Mouse (Mus musculus): ENCODE results near the gene Deaf1. TPM values are rescaled to one million over a fixed set of nuclear protein-coding genes. Genes with fewer than 3 reads are reported as not detected.

Deaf1 gene
- polyA plus RNA-seq, 1 experiment from 2014 or later = 40.8 TPM

- WGBS = 11% methylated on average over 24 of the region's 24 CpGs
Measured at GRCm38 (mm10) chr7:141328373-141328990, 992 bp upstream of the Deaf1 start.

GRCm38 (mm10) chr7:141326546-141327446 is 694 bp downstream of the Deaf1 start:
- H3K27ac ChIP-seq (ENCODE audit: low read length) = peak overlapping the region; percentile 99
- no peaks in the 10 kb centered on the region for H3K9me3 ChIP-seq (ENCODE audit: low read length)
- peaks cover 9% of the 10 kb centered on the region for H3K36me3 ChIP-seq (ENCODE audit: insufficient read depth, low read length)
- H3K9ac ChIP-seq (replicated peaks; ENCODE audit: low read depth) = peak overlapping the region; percentile 83
- peak overlapping the region; percentile 52 for H3K4me3 ChIP-seq (ENCODE audit: low read depth, low read length)
- TF ChIP-seq CTCF (IDR thresholded peaks at IDR 0.05) = no peak
- TF ChIP-seq EP300 (IDR thresholded peaks at IDR 0.05) = no peak
- DNase-seq (ENCODE audit: low spot score) (no peak), ATAC-seq (peak; percentile 11)
- peak overlapping the region; percentile 89 for H3K4me2 ChIP-seq (replicated peaks; ENCODE audit: low read depth, low read length)
- peaks cover 17% of the 10 kb centered on the region; the same call in 1 of the 2 replicates for H3K4me1 ChIP-seq (ENCODE audit: insufficient read depth, low read depth, low read length)
- no peaks in the 10 kb centered on the region for H3K27me3 ChIP-seq (replicated peaks; ENCODE audit: insufficient read depth, low read length)
- WGBS = 4% methylated on average over 29 of the region's 35 CpGs

More at GRCm38 (mm10) chr7:141328373-141328990, 992 bp upstream of the Deaf1 start:
- TF ChIP-seq EP300 (IDR thresholded peaks at IDR 0.05) (no peak), CTCF (IDR thresholded peaks at IDR 0.05) (no peak)
- Histone ChIP-seq H3K27ac (ENCODE audit: low read length) (peak overlapping the region; percentile 99), H3K4me1 (ENCODE audit: insufficient read depth, low read depth, low read length) (peaks cover 17% of the 10 kb centered on the region; the same call in 1 of the 2 replicates), H3K27me3 (replicated peaks; ENCODE audit: insufficient read depth, low read length) (no peaks in the 10 kb centered on the region), H3K36me3 (ENCODE audit: insufficient read depth, low read length) (peaks cover 6% of the 10 kb centered on the region), H3K9me3 (ENCODE audit: low read length) (no peaks in the 10 kb centered on the region), H3K4me3 (ENCODE audit: low read depth, low read length) (peak overlapping the region; percentile 52), H3K4me2 (replicated peaks; ENCODE audit: low read depth, low read length) (peak overlapping the region; percentile 89), H3K9ac (replicated peaks; ENCODE audit: low read depth) (peak overlapping the region; percentile 83)
- DNase-seq (ENCODE audit: low spot score) (peak; percentile 47), ATAC-seq (peak; percentile 2; the same call in 1 of the 2 replicates)

GRCm38 (mm10) chr7:141324686-141325085 is 2.8 kb downstream of the Deaf1 start:
- Histone ChIP-seq H3K9me3 (ENCODE audit: low read length) (no peaks in the 10 kb centered on the region), H3K9ac (replicated peaks; ENCODE audit: low read depth) (no peak overlapping the region), H3K27ac (ENCODE audit: low read length) (no peak overlapping the region), H3K4me2 (replicated peaks; ENCODE audit: low read depth, low read length) (no peak overlapping the region), H3K4me1 (ENCODE audit: insufficient read depth, low read depth, low read length) (peaks cover 17% of the 10 kb centered on the region; the same call in 1 of the 2 replicates), H3K27me3 (replicated peaks; ENCODE audit: insufficient read depth, low read length) (no peaks in the 10 kb centered on the region), H3K36me3 (ENCODE audit: insufficient read depth, low read length) (peaks cover 11% of the 10 kb centered on the region), H3K4me3 (ENCODE audit: low read depth, low read length) (no peak overlapping the region)
- DNase-seq (ENCODE audit: low spot score) (no peak), ATAC-seq (no peak)
- TF ChIP-seq EP300 (IDR thresholded peaks at IDR 0.05) (no peak), CTCF (IDR thresholded peaks at IDR 0.05) (no peak)
- 94% methylated on average over 1 of the region's 1 CpGs for WGBS

- ATAC-seq (no peak), DNase-seq (ENCODE audit: low spot score) (no peak)
- TF ChIP-seq CTCF (IDR thresholded peaks at IDR 0.05) (no peak), EP300 (IDR thresholded peaks at IDR 0.05) (no peak)
- WGBS = 78% methylated on average over 2 of the region's 2 CpGs
- no peaks in the 10 kb centered on the region for H3K9me3 ChIP-seq (ENCODE audit: low read length)
- no peaks in the 10 kb centered on the region for H3K4me1 ChIP-seq (ENCODE audit: insufficient read depth, low read depth, low read length)
- no peak overlapping the region for H3K27ac ChIP-seq (ENCODE audit: low read length)
- peaks cover 37% of the 10 kb centered on the region for H3K36me3 ChIP-seq (ENCODE audit: insufficient read depth, low read length)
- H3K4me2 ChIP-seq (replicated peaks; ENCODE audit: low read depth, low read length) = no peak overlapping the region
- H3K9ac ChIP-seq (replicated peaks; ENCODE audit: low read depth) = no peak overlapping the region
- H3K4me3 ChIP-seq (ENCODE audit: low read depth, low read length) = no peak overlapping the region
- no peaks in the 10 kb centered on the region for H3K27me3 ChIP-seq (replicated peaks; ENCODE audit: insufficient read depth, low read length)
Measured at GRCm38 (mm10) chr7:141319446-141319845, 8.0 kb downstream of the Deaf1 start.

GRCm38 (mm10) chr7:141317619-141318132 is 9.8 kb downstream of the Deaf1 start:
- Histone ChIP-seq H3K4me3 (ENCODE audit: low read depth, low read length) (no peak overlapping the region), H3K27me3 (replicated peaks; ENCODE audit: insufficient read depth, low read length) (no peaks in the 10 kb centered on the region), H3K9ac (replicated peaks; ENCODE audit: low read depth) (no peak overlapping the region), H3K27ac (ENCODE audit: low read length) (no peak overlapping the region), H3K9me3 (ENCODE audit: low read length) (no peaks in the 10 kb centered on the region), H3K36me3 (ENCODE audit: insufficient read depth, low read length) (peaks cover 50% of the 10 kb centered on the region), H3K4me2 (replicated peaks; ENCODE audit: low read depth, low read length) (no peak overlapping the region), H3K4me1 (ENCODE audit: insufficient read depth, low read depth, low read length) (no peaks in the 10 kb centered on the region)
- ATAC-seq (no peak), DNase-seq (ENCODE audit: low spot score) (no peak)
- 72% methylated on average over 1 of the region's 1 CpGs for WGBS
- TF ChIP-seq EP300 (IDR thresholded peaks at IDR 0.05) (no peak), CTCF (IDR thresholded peaks at IDR 0.05) (no peak)

GRCm38 (mm10) chr7:141315974-141316373 is 11.5 kb downstream of the Deaf1 start:
- ATAC-seq (peak; percentile 49; the same call in 1 of the 2 replicates), DNase-seq (ENCODE audit: low spot score) (peak; percentile 33)
- Histone ChIP-seq H3K36me3 (ENCODE audit: insufficient read depth, low read length) (peaks cover 43% of the 10 kb centered on the region), H3K9me3 (ENCODE audit: low read length) (no peaks in the 10 kb centered on the region), H3K27me3 (replicated peaks; ENCODE audit: insufficient read depth, low read length) (no peaks in the 10 kb centered on the region), H3K4me2 (replicated peaks; ENCODE audit: low read depth, low read length) (no peak overlapping the region), H3K4me3 (ENCODE audit: low read depth, low read length) (no peak overlapping the region), H3K9ac (replicated peaks; ENCODE audit: low read depth) (no peak overlapping the region), H3K27ac (ENCODE audit: low read length) (no peak overlapping the region), H3K4me1 (ENCODE audit: insufficient read depth, low read depth, low read length) (no peaks in the 10 kb centered on the region)
- TF ChIP-seq CTCF (IDR thresholded peaks at IDR 0.05) (peak; percentile 68), EP300 (IDR thresholded peaks at IDR 0.05) (no peak)
- 71% methylated on average over 5 of the region's 5 CpGs for WGBS

Data from lung, postnatal 0 days (tissue).